Mouse (Mus musculus): Measurements from ENCODE around the gene Abcc1.

- TF ChIP-seq CTCF (IDR thresholded peaks at IDR 0.05; ENCODE audit: insufficient read depth, low read depth, low read length) (no peak), POLR2A (IDR thresholded peaks at IDR 0.05; ENCODE audit: insufficient read depth, low read depth, low read length) (no peak)
Observed at GRCm38 (mm10) chr16:14422081-14422480, 60.7 kb downstream of the Abcc1 start.
